Comparison of ENCODE assay signal across 8 mouse cellular contexts in the genomic region with DNA sequence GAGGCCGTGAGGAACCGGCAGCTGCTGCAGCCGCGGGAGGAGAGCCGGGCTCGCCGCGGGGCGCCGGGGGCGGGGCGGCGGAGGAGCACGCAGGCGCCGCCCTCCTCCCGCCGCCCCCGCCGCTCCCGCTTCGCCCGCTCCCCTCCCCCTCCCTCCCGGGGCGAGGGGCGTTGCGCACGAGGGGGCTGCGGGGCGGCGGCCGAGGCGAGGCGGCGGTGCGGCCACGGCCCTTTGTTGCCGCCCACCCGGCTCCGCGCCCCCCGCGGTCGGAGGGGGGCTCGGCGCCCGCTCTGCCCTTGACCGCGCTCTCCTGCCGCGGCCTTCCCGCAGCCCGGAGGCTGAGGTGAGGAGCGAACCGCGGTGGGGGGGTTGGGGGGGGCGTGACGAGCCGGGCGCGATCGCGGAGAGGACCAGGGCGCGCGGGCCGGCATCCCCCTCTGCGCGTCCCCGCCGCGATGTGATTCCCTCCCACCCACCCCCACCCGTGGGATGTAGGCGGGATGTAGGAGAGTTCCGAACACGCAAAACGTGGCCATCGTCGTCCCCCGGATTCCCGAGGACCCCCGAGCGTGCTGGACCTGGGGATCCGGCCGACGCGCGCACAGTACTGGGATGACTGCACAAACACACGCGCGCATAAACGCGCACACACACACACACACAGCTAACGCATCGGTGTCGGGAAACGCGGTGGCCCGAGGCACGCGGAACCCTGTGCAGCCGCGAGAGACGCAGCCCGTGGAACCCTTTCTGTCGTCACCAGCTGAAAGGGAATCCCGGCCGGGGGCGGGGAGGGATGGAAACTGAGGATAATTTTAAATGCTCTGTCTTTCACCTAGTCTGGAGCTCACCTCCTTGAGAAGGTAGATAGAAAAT. TPM values are rescaled to one million over a fixed set of nuclear protein-coding genes. Genes with fewer than 3 reads are reported as not detected.
A peak's percentile ranks its signal among the peaks of the same experiment; 100 is the strongest.
DNase-seq lines count a peak whose midpoint lies in the region; ATAC-seq lines count a peak whose summit lies in the region.

A gene (minus strand): TSS at position 65 of the 876 bp plus-strand sequence.

- H3K36me3 ChIP-seq in lung, embryonic 15.5 days, result 0 out of 2 replicates have a peak, but pooled peaks cover 4% of the 10 kb centered on the region

- under 1% methylated on average over 64 of the region's 109 CpGs for WGBS in lung, embryonic 15.5 days

- H3K27me3 ChIP-seq in lung, embryonic 15.5 days, result peaks cover 6% of the 10 kb centered on the region; the same call in 1 of the 2 replicates

- H3K27ac ChIP-seq in lung, embryonic 15.5 days, result peak within 1 kb of the TSS; percentile 86

- no peaks in the 10 kb centered on the region for H3K9me3 ChIP-seq in lung, embryonic 15.5 days

- H3K4me2 ChIP-seq in lung, embryonic 15.5 days, result peak within 1 kb of the TSS; percentile 87

- H3K4me3 ChIP-seq in lung, embryonic 15.5 days, result peak within 1 kb of the TSS; percentile 86

- H3K4me1 ChIP-seq in lung, embryonic 15.5 days, result peaks cover 11% of the 10 kb centered on the region; the same call in 1 of the 2 replicates

- H3K9ac ChIP-seq in lung, embryonic 15.5 days, result peak within 1 kb of the TSS; percentile 77

- DNase-seq in MN1 (ENCODE audit: low spot score), result peak; percentile 80
- DNase-seq in cerebellum, adult 8-10 months, result peak; percentile 69
- DNase-seq in frontal cortex, adult 2 months (ENCODE audit: extremely low spot score in 1 of 2, low spot score in 1 of 2), result peak; percentile 41 to 75
- peak; percentile 77 for DNase-seq in heart, postnatal 4 days
- peak; percentile 61 to 82 for DNase-seq in layer of hippocampus, postnatal 10 days (ENCODE audit: low spot score in 2 of 2)
- DNase-seq in ovary, postnatal 36 days (ENCODE audit: low spot score), result peak; percentile 80
- DNase-seq in yolk sac, embryonic 10.5 days (ENCODE audit: low spot score), result peak; percentile 66

- peak; percentile 83 for ATAC-seq in lung, embryonic 15.5 days (ENCODE audit: borderline replicate concordance, extremely low read depth, low FRiP score, low TSS enrichment)

RNA-seq across cellular contexts. Expression of the gene that starts here (rescaled TPM):
- 66.8 and 68.7 TPM in 2 replicates for polyA plus RNA-seq in frontal cortex, adult 2 months (2012; rRNA removed)
- 100 to 1,000 TPM; 196 to 207 TPM for total RNA-seq in heart, postnatal 4 days (2021)
- 100 to 1,000 TPM; 173 to 184 TPM for total RNA-seq in layer of hippocampus, postnatal 10 days (2021)
- 12.3 and 12.6 TPM in 2 replicates for polyA plus RNA-seq in lung, embryonic 15.5 days (2015; fragmentation: Nextera tagmentation; extraction: Ambion mirVana)

Comparison
In these comparisons a context has a peak if more than half of its experiments do, and no peak if none do; other contexts are left out.
1. Peak in every context shown above with its lines: DNase-seq, ATAC-seq, H3K4me3 ChIP-seq and H3K27ac ChIP-seq.